Mouse (Mus musculus) heart, adult 11 months (tissue): Measurements from ENCODE around the gene Pde8a.

Experiments
- DNase-seq: peaks from one replicate; pipeline ENCODE4 v3.0.0; 2022

Pde8a gene

GRCm38 (mm10) chr7:81281240-81281639 lies 67.8 kb downstream of the Pde8a start:
- DNase-seq, result peak; percentile 8

GRCm38 (mm10) chr7:81286456-81286855 lies 73.1 kb downstream of the Pde8a start:
- DNase-seq, result peak; percentile 54

GRCm38 (mm10) chr7:81286946-81287345 lies 73.5 kb downstream of the Pde8a start:
- no peak for DNase-seq

- no peak for DNase-seq
Measured at GRCm38 (mm10) chr7:81295169-81295568, 81.8 kb downstream of the Pde8a start.

GRCm38 (mm10) chr7:81298206-81298605 lies 84.8 kb downstream of the Pde8a start:
- no peak for DNase-seq

- no peak for DNase-seq
Measured at GRCm38 (mm10) chr7:81301323-81301722, 87.9 kb downstream of the Pde8a start.

- no peak for DNase-seq
Measured at GRCm38 (mm10) chr7:81303682-81304081, 90.3 kb downstream of the Pde8a start.

GRCm38 (mm10) chr7:81304100-81304499 lies 90.7 kb downstream of the Pde8a start:
- no peak for DNase-seq

GRCm38 (mm10) chr7:81304675-81305074 lies 91.3 kb downstream of the Pde8a start:
- DNase-seq, result no peak

GRCm38 (mm10) chr7:81307735-81308134 lies 94.3 kb downstream of the Pde8a start:
- peak; percentile 90 for DNase-seq

- DNase-seq, result peak; percentile 93
Measured at GRCm38 (mm10) chr7:81309247-81309646, 95.9 kb downstream of the Pde8a start.

- peak; percentile 89 for DNase-seq
Measured at GRCm38 (mm10) chr7:81311130-81311529, 97.7 kb downstream of the Pde8a start.

GRCm38 (mm10) chr7:81311581-81311980 lies 98.2 kb downstream of the Pde8a start:
- no peak for DNase-seq

- peak; percentile 93 for DNase-seq
Measured at GRCm38 (mm10) chr7:81315583-81315982, 102.2 kb downstream of the Pde8a start.

- peak; percentile 79 for DNase-seq
Measured at GRCm38 (mm10) chr7:81319749-81320148, 106.4 kb downstream of the Pde8a start.

GRCm38 (mm10) chr7:81321776-81322175 lies 108.4 kb downstream of the Pde8a start:
- DNase-seq, result no peak

- DNase-seq, result no peak
Measured at GRCm38 (mm10) chr7:81326043-81326442, 112.6 kb downstream of the Pde8a start.

GRCm38 (mm10) chr7:81326859-81327258 lies 113.5 kb downstream of the Pde8a start:
- DNase-seq, result no peak

- DNase-seq, result no peak
Measured at GRCm38 (mm10) chr7:81327661-81328060, 114.3 kb downstream of the Pde8a start.

GRCm38 (mm10) chr7:81330767-81331166 lies 117.4 kb downstream of the Pde8a start:
- no peak for DNase-seq

GRCm38 (mm10) chr7:81331851-81332250 lies 118.5 kb downstream of the Pde8a start:
- DNase-seq, result no peak

- peak; percentile 94 for DNase-seq
Measured at GRCm38 (mm10) chr7:81335705-81336431, 122.5 kb downstream of the Pde8a start.

GRCm38 (mm10) chr7:81336432-81336786 lies 123.0 kb downstream of the Pde8a start:
- DNase-seq, result peak; percentile 88

GRCm38 (mm10) chr7:81337785-81338521 lies 124.6 kb downstream of the Pde8a start:
- no peak for DNase-seq

- no peak for DNase-seq
Measured at GRCm38 (mm10) chr7:81338522-81338873, 125.1 kb downstream of the Pde8a start.
